Mouse (Mus musculus) colon, adult 2 months (tissue): ENCODE data around the gene Edrf1. TPM values are rescaled to one million over a fixed set of nuclear protein-coding genes. Genes with fewer than 3 reads are reported as not detected.

ENCODE experiments used
- polyA plus RNA-seq: library from polyadenylated mRNA; depleted of rRNA; stranded (reverse); fragments of >200 nt; gene quantifications from 2 replicates; pipeline ENCODE4 v1.2.3, GENCODE M21; 2012; rRNA removed

Gene Edrf1
- polyA plus RNA-seq: 5.7 and 6.4 TPM in 2 replicates

GRCm38 (mm10) chr7:133637361-133638305 lies at the start of gene Edrf1:
TSS of gene Edrf1 (plus strand) at chr7:133637543.

GRCm38 (mm10) chr7:133602058-133602457 lies 35.3 kb upstream of the Edrf1 start, which contains the start of gene Tex36:
TSS of gene Tex36 (minus strand) at chr7:133602158.

GRCm38 (mm10) chr7:133679961-133680360 lies 42.6 kb downstream of the Edrf1 start, which contains the start of gene Mmp21:
TSS of gene Mmp21 (minus strand) at chr7:133680061.

Other genes with a start within 250 kb of the Edrf1 start
- not detected in 2 replicates for gene Tex36, start 35.4 kb upstream of the Edrf1 start, polyA plus RNA-seq
- gene Mmp21, start 42.5 kb downstream of the Edrf1 start, polyA plus RNA-seq: 0.07 TPM in 1 of 2 replicates, not detected in the other
- gene Bccip, start 71.8 kb downstream of the Edrf1 start, polyA plus RNA-seq: 9.9 and 16.3 TPM in 2 replicates
- 15.7 and 16.6 TPM in 2 replicates for gene Uros, start 72.5 kb downstream of the Edrf1 start, polyA plus RNA-seq
- 0.21 and 0.29 TPM in 2 replicates for gene Fank1, start 139.3 kb downstream of the Edrf1 start, polyA plus RNA-seq
- gene Dhx32, start 145.2 kb downstream of the Edrf1 start, polyA plus RNA-seq: 52.3 and 53.7 TPM in 2 replicates